Mouse (Mus musculus) layer of hippocampus, adult 11-12 months (tissue): ENCODE measurements at regions not wholly inside any gene's neighbourhood (a gene's known extent, or its start where the extent isn't known, plus 50 kb on each side); places are given as distances from the start of the nearest gene placed in this dataset.

Experiments
- DNase-seq: peaks from one replicate; pipeline ENCODE4 v3.0.0; 2022; ENCODE audit warnings: low spot score

DNA sequence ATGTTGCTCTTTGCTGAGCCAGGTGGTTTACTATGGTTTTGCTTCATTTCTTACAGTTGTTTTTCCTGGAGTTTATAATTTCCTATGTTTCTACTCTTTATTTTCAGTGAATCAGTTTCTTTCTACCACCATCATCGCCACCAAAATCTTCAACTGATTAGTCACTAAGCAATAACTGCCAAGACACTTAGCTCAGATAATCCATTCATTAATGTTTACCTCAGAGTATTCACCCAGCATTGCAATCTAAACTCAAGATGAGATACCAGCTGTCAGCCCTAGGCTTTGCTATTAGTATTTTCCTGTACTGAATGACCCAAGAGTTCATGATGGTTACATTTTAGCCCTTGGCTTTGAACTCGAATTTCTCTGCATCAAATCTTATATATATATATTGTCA lies 96.8 kb upstream of the Cadm1 start:
- no peak for DNase-seq

DNA sequence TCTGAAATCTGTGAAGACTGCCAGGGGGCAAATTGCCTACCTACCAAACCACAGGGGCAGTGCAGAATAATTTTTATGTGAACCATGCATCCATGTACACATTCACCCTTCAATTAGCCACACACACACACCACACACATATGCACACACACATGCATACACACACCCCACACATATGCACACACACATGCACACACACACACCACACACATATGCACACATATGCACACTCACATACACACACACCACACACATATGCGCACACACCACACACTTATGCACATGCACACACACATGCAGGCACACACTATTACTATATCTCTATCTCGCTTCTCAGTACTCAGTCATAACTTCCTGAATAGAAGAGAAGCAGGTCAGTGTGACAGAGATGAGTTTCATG lies 95.9 kb upstream of the Cadm1 start:
- DNase-seq = no peak

DNA sequence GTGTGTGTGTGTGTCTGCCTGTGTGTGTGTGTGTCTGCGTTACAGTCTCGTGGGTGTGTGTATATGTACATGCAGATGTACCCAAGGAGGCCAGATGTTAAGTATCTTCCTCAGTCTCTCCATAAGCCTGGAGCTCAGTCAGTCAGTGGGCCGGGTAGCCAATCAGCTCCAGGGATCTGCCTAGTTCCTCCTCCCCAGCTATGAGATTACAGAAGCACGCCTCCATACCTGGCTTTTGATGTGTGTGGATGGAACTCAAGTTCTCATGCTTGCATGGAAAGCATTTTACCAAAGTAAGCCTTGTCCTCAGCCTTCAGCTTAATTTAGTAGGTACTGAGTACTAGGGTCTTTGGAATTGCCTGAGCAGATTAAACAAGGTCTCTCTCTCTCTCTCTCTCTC lies 91.0 kb upstream of the Cadm1 start:
- DNase-seq = no peak

- no peak for DNase-seq
These were observed 90.5 kb upstream of the Cadm1 start for GRCm38 (mm10) chr9:47439506-47439905.

DNA sequence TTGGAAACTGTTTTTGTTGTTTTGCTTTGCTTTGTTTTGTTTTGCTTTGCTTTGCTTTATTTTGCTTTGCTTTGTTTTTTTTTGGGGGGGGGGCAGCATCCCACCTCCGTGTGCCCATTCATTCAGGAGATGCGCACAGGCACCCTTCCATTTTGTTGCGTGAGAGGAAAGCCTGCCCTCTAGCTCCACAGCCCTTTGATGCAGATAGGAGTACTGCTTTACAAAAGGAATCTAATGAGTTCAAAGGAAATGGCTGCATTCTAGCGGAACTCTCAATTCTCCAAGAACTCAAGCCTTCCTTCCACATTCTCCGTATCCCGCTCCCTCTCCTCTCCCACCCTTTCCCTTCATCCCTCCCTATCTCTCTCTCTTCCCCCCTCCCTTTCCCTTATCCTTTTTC lies 89.8 kb upstream of the Cadm1 start:
- no peak for DNase-seq

DNA sequence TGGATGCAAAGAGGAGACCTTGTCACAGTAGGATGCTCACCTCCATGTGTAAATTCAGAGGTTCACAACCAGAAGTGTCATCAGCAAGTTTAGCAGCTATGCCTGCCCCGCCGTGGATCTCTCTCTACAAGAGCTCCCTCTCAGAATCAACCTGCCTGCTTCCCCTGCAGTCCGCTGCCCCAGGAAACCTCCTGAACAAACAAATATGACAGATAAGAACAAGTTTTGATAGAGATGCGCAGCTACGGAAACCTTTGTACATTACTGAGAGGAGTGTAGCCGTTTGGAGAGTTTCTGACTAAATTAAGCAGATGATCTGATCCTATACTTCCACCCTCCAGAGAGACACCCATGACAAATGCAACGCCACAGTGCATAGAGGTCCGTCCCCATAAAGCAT lies 88.8 kb upstream of the Cadm1 start:
- DNase-seq = no peak

DNA sequence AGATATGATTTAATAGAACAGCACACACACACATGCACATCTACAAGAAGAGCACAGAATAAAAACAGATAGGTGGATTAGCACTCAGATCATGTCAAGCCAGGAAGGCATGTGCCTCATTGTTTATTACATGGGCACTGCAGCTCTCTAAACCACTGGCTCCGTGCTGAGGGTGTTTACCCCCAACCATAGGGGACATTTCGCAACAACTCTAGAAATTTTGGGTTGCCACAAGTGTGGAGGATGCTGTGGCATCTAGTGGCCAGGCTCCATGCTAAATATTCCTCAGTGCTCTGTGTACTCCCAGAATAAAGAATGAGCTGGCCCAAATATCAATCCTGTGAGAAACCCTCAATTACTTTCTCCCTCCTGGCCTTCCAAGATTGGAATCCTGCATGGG lies 85.8 kb upstream of the Cadm1 start:
- DNase-seq = no peak

GRCm38 (mm10) chr9:47444752-47445151 lies 85.2 kb upstream of the Cadm1 start:
- DNase-seq = no peak

GRCm38 (mm10) chr9:47445332-47445731 lies 84.6 kb upstream of the Cadm1 start:
- no peak for DNase-seq

DNA sequence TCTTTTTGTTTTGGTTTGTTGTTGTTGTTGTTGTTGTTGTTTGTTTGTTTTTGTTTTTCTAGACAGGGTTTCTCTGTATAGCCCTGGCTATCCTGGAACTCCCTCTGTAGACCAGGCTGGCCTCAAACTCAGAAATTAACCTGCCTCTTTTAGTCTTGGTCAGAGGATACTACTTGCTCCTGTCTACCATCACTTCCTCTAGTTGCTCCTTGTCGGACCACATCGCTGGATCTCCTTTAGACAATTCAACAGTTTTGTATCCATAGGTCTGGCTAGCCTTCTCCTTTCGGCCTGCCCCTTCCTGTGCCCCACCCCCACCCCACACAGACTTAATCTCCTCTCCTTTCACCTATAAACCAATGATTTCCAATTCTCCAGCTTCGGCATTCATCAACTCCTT lies 77.2 kb upstream of the Cadm1 start:
- no peak for DNase-seq

DNA sequence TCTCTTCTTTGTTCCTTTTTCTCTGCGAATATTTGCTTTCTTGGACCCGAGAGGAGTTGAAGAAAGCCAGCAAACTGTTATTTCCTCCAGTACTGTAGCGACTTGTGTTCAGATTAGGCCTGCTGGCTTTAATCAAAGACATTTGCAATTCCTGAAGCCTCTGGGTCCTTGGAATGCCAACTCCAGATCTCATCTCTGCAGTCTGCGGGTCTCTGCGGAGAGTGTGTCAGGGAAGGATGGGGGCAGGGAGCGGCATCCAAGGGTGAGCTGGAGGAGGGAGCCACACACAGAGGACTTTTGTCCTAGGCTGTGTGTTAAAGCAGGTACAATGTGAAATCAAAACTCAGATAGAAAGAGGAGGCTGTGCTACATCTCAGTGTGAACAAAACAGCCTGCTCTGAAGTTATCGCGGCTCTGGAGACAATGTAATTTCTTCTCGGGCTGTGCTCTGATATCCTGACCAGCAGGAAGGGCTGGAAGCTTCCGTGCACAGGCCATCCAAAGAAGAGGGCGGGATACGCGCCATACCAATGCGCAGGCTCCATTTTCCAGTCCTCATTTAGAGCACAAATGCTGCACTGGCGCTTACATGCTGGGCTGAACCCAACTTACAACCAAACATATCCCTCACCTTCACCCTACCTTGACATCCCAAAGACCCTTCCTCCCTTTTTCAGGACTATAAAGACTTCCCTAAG lies 71.1 kb upstream of the Cadm1 start:
- DNase-seq = no peak

GRCm38 (mm10) chr9:47459461-47460049 lies 70.4 kb upstream of the Cadm1 start:
- no peak for DNase-seq

GRCm38 (mm10) chr9:47460241-47460640 lies 69.7 kb upstream of the Cadm1 start:
- DNase-seq = no peak

DNA sequence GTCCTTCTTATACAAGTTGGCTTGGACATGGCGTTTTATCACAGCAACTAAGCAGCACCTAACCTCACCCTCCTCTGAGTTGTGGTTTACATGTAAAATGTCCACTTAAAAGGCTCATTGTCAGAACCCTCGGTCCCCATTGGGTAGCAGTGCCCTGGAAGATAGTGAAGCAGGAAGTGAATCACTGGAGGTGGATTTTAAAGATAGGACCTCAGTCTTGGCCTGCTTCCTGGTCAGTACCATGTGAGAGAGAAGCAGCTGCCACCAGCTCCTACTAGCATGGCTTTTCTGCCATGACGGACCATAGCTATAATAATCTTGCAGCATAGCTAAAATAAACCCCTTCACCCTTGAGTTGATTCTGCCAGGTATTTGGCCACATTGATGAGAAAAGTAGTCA lies 68.1 kb upstream of the Cadm1 start:
- no peak for DNase-seq

DNA sequence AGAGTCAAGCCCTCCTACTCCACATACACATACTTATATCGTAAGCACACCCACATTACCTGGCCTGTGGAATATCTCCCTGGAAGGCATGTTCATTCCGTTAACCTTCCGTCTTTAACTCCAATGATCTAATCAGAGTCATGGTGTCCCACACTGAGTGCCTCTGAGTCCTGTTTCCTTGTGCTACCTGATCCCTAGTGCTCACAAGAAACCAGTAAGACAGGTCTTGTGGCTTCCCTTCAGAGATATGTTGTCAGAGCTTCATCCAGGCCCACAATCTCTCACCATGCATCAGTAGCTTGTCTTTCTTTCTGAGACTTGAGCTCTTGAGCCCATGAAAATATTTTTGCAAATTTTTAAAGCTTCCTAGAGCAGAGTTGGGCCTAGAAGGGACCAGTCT lies 63.2 kb upstream of the Cadm1 start:
- no peak for DNase-seq

- no peak for DNase-seq
These were observed 62.2 kb upstream of the Cadm1 start for GRCm38 (mm10) chr9:47467815-47468214.

DNA sequence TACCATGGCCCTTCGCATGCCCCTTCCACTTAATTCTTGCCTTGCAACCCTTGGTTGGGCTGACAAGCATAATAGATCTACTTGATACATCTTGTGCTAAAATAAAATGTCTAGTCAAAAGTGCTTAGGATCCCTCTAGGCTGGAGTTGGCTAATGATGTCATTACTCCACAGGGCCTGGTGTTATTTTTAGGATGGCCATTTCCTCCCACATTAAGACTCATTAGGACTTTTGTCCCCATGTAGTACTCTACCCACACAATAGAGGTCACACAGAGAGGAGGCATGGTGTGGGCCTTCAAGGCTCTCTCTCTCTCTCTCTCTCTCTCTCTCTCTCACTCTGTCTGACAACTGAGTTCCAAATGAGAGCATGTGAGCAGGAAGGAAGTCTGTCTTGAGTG lies 60.4 kb upstream of the Cadm1 start:
- no peak for DNase-seq

- DNase-seq = no peak
These were observed 59.2 kb upstream of the Cadm1 start for GRCm38 (mm10) chr9:47470741-47471140.

DNA sequence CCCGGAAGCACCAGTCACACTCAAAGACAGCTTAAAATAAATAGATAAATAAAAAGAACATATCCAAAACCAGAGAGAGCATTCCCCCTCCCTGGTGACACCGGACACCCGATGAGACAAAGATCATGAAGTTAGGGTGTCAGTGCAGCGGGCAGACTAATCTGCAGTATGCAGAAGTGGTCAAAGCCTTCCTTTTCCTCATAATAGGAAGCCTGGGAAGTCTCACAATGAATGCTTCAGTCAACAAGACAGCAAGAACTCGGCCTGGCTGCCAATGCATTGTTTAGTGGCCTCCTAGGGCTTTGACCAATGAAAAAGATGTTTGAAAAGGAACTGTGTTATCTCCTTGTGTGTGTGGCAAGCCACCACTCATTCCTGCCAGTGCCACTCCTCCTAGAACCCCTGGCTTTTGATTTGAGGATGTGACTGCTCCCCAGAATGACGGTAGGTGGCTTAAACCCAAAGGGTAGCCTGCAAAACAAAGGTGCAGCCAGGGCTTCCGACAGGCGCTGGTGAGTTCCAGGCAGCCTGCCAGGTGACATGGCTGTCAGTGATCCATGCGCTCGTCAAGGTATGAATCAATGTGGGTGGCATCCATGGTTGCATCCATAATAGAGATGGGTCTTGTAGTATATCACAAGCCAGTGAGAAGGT lies 58.1 kb upstream of the Cadm1 start:
- no peak for DNase-seq

GRCm38 (mm10) chr9:47473776-47474365 lies 56.1 kb upstream of the Cadm1 start:
- no peak for DNase-seq

- no peak for DNase-seq
These were observed 55.2 kb upstream of the Cadm1 start for GRCm38 (mm10) chr9:47474776-47475175.

DNA sequence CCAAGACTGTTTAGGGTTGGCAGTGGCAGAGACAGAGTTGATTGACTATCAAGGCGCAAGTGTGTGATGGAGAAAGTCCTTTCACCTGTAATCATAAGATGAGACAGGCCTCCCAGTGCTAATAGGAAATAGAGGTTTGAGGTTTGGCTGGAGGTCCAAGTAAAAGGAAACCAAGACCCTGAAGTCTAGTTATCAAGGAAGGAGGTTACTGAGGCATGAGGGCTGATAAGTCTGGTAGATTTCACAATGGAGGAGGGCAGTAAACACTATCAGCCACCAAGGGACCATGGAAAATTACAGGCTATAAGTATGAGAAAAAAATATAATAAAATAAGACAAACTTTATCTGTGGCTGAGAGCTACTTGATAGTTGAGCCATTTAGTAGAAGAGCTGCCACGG lies 52.1 kb upstream of the Cadm1 start:
- DNase-seq = no peak
